Mouse (Mus musculus): ENCODE data around the gene Fut8.
"Not testable (repeated sequence)": the region's sequence is repeated elsewhere in the genome, so short reads cannot be mapped to it uniquely, and the experiment has no call there.

Gene Fut8

GRCm38 (mm10) chr12:77495781-77496180 lies 257.9 kb downstream of the Fut8 start:
- DNase-seq (ENCODE audit: extremely low read depth, insufficient read length, low spot score) = no peak

GRCm38 (mm10) chr12:77498153-77498552 lies 260.2 kb downstream of the Fut8 start:
- no peak for DNase-seq (ENCODE audit: extremely low read depth, insufficient read length, low spot score)

- DNase-seq (ENCODE audit: extremely low read depth, insufficient read length, low spot score) = no peak
Measured at GRCm38 (mm10) chr12:77500439-77501055, 262.6 kb downstream of the Fut8 start.

GRCm38 (mm10) chr12:77501466-77502240 lies 263.7 kb downstream of the Fut8 start:
- DNase-seq (ENCODE audit: extremely low read depth, insufficient read length, low spot score) = no peak

- no peak for DNase-seq (ENCODE audit: extremely low read depth, insufficient read length, low spot score)
Measured at GRCm38 (mm10) chr12:77502243-77502642, 264.3 kb downstream of the Fut8 start.

GRCm38 (mm10) chr12:77505431-77505830 lies 267.5 kb downstream of the Fut8 start:
- no peak for DNase-seq (ENCODE audit: extremely low read depth, insufficient read length, low spot score)

- DNase-seq (ENCODE audit: extremely low read depth, insufficient read length, low spot score) = no peak
Measured at GRCm38 (mm10) chr12:77507770-77508169, 269.8 kb downstream of the Fut8 start.

- no peak for DNase-seq (ENCODE audit: extremely low read depth, insufficient read length, low spot score)
Measured at GRCm38 (mm10) chr12:77510758-77511157, 272.8 kb downstream of the Fut8 start.

- no peak for DNase-seq (ENCODE audit: extremely low read depth, insufficient read length, low spot score)
Measured at GRCm38 (mm10) chr12:77511206-77511605, 273.3 kb downstream of the Fut8 start.

GRCm38 (mm10) chr12:77511631-77512030 lies 273.7 kb downstream of the Fut8 start:
- no peak for DNase-seq (ENCODE audit: extremely low read depth, insufficient read length, low spot score)

- DNase-seq (ENCODE audit: extremely low read depth, insufficient read length, low spot score) = no peak
Measured at GRCm38 (mm10) chr12:77516805-77517204, 278.9 kb downstream of the Fut8 start.

GRCm38 (mm10) chr12:77517691-77518090 lies 279.8 kb downstream of the Fut8 start:
- DNase-seq (ENCODE audit: extremely low read depth, insufficient read length, low spot score) = no peak

GRCm38 (mm10) chr12:77519534-77520102 lies 281.7 kb downstream of the Fut8 start:
- no peak for DNase-seq (ENCODE audit: extremely low read depth, insufficient read length, low spot score)

GRCm38 (mm10) chr12:77524014-77524413 lies 286.1 kb downstream of the Fut8 start:
- not testable (repeated sequence) for DNase-seq (ENCODE audit: extremely low read depth, insufficient read length, low spot score)
